Mouse (Mus musculus): ENCODE measurements around the gene Nr1d2. TPM values are rescaled to one million over a fixed set of nuclear protein-coding genes. Genes with fewer than 3 reads are reported as not detected.
"Not testable (repeated sequence)": the region's sequence is repeated elsewhere in the genome, so short reads cannot be mapped to it uniquely, and the experiment has no call there.

Gene Nr1d2
- total and polyA plus RNA-seq, 2 experiments from 2014 or later, result 9.5 to 15.9 TPM

DNA sequence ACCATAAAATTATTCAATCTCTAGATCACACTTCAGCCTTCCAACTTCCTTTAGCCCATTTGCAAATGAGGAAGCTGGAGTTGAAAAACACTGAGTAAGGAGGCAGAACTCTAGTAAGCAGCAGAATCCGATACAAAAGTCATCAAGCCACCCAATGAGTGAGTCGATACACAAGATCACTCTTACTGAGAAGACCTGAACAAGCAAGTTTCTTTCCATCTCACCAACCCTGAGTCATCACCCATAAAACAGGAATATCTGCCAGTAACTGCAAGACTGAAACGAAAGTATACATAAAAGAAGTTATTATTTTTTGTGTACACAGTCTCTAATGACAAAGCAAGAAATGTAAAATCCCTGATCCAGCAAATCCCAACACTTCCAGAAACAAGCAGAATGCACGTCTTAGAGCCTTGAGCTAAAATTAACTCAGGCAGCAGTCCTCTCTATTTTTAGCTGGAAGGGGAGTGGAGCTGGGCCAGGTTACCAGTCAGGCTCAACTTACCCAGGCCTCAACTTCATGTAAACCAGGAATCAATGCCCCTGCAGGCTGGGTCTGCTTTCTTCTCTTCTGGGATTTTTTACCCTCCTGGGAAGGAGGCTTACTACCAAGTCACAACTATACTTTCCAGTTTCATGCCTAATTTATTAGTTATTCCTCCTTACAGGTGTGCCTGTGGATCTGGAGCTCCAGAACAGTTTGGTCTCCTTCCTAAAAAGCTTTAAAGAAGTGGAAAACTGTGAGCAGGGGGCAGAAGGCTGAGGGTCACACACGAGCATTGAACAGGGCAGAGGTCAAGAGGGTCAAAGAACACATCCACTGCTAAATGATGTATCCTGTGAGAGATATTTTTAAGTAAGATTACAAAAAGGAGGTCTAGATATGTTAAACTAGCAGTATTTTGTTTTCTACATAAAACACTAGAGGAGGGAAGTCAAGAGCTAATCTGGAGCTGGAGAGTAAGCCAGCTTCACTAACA lies 4.7 kb downstream of the Nr1d2 start:
- Histone ChIP-seq H3K4me1 (ENCODE audit: insufficient read depth, low read length) (no peaks in the 10 kb centered on the region), H3K27ac (no peak overlapping the region), H3K4me3 (ENCODE audit: low read length) (no peak overlapping the region), H3K36me3 (ENCODE audit: insufficient read depth, low read length) (no peaks in the 10 kb centered on the region), H3K9ac (replicated peaks; ENCODE audit: low read length) (no peak overlapping the region), H3K27me3 (ENCODE audit: insufficient read depth, low read length) (no peaks in the 10 kb centered on the region), H3K4me2 (ENCODE audit: low read depth, low read length) (no peak overlapping the region), H3K9me3 (ENCODE audit: low read length) (no peaks in the 10 kb centered on the region)
- no peak for ATAC-seq
- WGBS, result 61% methylated on average over 5 of the region's 5 CpGs
- DNase-seq (ENCODE audit: low spot score), result no peak
- TF ChIP-seq CTCF (IDR thresholded peaks at IDR 0.05; ENCODE audit: low read depth), result no peak

DNA sequence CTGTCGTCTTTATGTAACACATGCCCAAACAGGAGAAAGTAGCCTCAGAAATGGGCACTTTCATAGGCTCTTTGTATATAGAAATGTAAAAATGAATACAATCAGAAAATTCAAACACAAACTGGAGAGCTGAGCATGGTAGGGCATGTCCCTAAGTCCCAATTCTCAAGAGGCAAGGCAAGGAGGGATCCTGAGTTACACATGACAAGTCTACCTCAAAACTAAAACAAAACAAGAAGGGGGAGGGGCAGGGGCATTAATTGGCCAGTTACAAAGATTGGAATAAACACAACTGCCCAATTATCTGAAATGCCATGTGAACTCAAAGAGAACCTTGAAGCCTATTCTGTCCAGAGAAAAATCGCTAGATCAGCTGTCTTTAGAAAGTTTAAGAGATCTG lies 5.9 kb downstream of the Nr1d2 start:
- Histone ChIP-seq H3K4me1 (ENCODE audit: insufficient read depth, low read length) (no peaks in the 10 kb centered on the region), H3K9me3 (ENCODE audit: low read length) (no peaks in the 10 kb centered on the region), H3K36me3 (ENCODE audit: insufficient read depth, low read length) (no peaks in the 10 kb centered on the region), H3K4me3 (ENCODE audit: low read length) (no peak overlapping the region), H3K27me3 (ENCODE audit: insufficient read depth, low read length) (no peaks in the 10 kb centered on the region), H3K9ac (replicated peaks; ENCODE audit: low read length) (no peak overlapping the region), H3K4me2 (ENCODE audit: low read depth, low read length) (no peak overlapping the region), H3K27ac (no peak overlapping the region)
- 94% methylated on average over 2 of the region's 2 CpGs for WGBS
- DNase-seq (ENCODE audit: low spot score) (no peak), ATAC-seq (no peak)
- TF ChIP-seq CTCF (IDR thresholded peaks at IDR 0.05; ENCODE audit: low read depth), result no peak

DNA sequence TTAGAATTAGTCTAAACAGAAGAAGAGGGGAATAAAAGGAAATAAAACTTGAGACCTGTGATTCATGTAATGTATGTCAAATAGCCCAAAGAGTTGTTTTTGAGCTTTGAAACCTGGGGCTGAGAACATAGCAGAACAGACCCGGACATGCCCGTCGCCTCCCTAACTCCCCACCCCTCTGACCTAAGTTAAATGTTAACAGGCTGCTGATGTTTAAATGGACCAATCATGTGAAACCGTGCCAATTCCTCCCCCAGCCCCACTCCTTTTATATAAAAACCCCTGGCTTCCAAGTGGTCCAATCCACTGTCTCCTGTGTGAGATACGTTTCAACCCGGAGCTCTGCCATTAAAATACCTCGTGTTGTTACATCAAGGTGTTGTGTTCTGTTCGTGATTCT lies 7.1 kb downstream of the Nr1d2 start:
- WGBS, result 97% methylated on average over 8 of the region's 8 CpGs
- H3K27ac ChIP-seq; DNase-seq (ENCODE audit: low spot score); H3K4me2 ChIP-seq (ENCODE audit: low read depth, low read length); H3K36me3 ChIP-seq (ENCODE audit: insufficient read depth, low read length); ATAC-seq; H3K9me3 ChIP-seq (ENCODE audit: low read length); H3K4me1 ChIP-seq (ENCODE audit: insufficient read depth, low read length); H3K9ac ChIP-seq (replicated peaks; ENCODE audit: low read length); H3K27me3 ChIP-seq (ENCODE audit: insufficient read depth, low read length); H3K4me3 ChIP-seq (ENCODE audit: low read length): not testable (repeated sequence)

DNA sequence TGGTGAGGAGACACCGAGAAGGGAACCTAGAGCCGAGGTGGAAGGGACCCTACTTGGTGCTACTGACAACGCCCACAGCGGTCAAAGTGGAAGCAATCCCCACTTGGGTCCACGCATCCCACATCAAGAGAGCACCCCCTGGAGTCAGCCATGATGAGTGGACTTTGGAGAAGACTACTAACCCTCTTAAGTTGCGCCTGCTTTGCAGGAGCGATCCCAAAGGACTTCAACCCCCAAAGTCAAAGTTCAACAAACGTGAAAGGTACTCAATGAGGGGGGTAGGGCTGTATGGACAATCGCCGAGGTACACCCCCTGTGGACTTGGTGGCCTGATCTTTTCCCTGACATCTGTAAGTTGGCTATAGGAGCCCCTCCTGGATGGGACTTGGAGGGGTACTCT lies 9.2 kb downstream of the Nr1d2 start:
- H3K9ac ChIP-seq (replicated peaks; ENCODE audit: low read length); H3K4me1 ChIP-seq (ENCODE audit: insufficient read depth, low read length); H3K9me3 ChIP-seq (ENCODE audit: low read length); H3K27me3 ChIP-seq (ENCODE audit: insufficient read depth, low read length); ATAC-seq; H3K27ac ChIP-seq; H3K36me3 ChIP-seq (ENCODE audit: insufficient read depth, low read length); H3K4me2 ChIP-seq (ENCODE audit: low read depth, low read length); H3K4me3 ChIP-seq (ENCODE audit: low read length); DNase-seq (ENCODE audit: low spot score): not testable (repeated sequence)
- WGBS, result 92% methylated on average over 10 of the region's 10 CpGs

DNA sequence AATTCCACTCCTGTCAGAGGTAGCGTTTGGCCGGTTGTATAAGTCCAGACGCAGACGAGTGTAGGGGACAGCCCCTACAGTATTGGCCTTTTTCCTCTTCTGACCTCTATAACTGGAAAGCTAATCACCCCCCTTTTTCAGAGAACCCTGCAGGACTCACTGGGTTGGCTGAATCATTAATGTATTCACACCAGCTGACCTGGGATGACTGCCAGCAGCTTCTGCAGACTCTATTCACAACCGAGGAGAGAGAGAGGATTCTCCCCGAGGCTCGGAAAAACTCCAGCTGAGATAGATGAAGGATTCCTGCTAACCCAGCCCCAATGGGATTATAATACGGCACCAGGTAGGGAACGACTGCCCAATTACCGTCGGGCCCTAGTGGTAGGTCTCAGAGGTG lies 12.7 kb downstream of the Nr1d2 start:
- DNase-seq (ENCODE audit: low spot score), result peak; percentile 15
- WGBS, result 28% methylated on average over 11 of the region's 11 CpGs
- TF ChIP-seq CTCF (IDR thresholded peaks at IDR 0.05; ENCODE audit: low read depth), result peak; percentile 15; the same call in 1 of the 2 replicates
- not testable (repeated sequence) for ATAC-seq; H3K4me3 ChIP-seq (ENCODE audit: low read length); H3K4me2 ChIP-seq (ENCODE audit: low read depth, low read length); H3K9me3 ChIP-seq (ENCODE audit: low read length); H3K4me1 ChIP-seq (ENCODE audit: insufficient read depth, low read length); H3K27ac ChIP-seq; H3K27me3 ChIP-seq (ENCODE audit: insufficient read depth, low read length); H3K36me3 ChIP-seq (ENCODE audit: insufficient read depth, low read length); H3K9ac ChIP-seq (replicated peaks; ENCODE audit: low read length)

DNA sequence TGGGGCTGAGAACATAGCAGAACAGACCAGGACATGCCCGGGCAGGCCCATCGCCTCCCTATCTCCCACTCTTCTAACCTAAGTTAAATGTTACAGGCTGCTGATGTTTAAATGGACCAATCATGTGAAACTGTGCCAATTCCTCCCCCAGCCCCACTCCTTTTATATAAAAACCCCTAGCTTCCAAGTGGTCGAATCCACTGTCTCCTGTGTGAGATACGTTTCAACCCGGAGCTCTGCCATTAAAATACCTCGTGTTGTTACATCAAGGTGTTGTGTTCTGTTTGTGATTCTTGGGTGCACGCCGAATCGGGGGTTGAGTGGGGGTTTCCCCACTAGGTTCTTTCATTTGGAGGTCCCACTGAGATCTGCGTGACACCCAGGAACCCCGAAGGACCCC lies 13.5 kb downstream of the Nr1d2 start:
- not testable (repeated sequence) for H3K4me2 ChIP-seq (ENCODE audit: low read depth, low read length); ATAC-seq; H3K9ac ChIP-seq (replicated peaks; ENCODE audit: low read length); H3K4me3 ChIP-seq (ENCODE audit: low read length); H3K36me3 ChIP-seq (ENCODE audit: insufficient read depth, low read length); H3K27me3 ChIP-seq (ENCODE audit: insufficient read depth, low read length); H3K9me3 ChIP-seq (ENCODE audit: low read length); DNase-seq (ENCODE audit: low spot score); H3K27ac ChIP-seq; H3K4me1 ChIP-seq (ENCODE audit: insufficient read depth, low read length)
- 92% methylated on average over 11 of the region's 11 CpGs for WGBS

DNA sequence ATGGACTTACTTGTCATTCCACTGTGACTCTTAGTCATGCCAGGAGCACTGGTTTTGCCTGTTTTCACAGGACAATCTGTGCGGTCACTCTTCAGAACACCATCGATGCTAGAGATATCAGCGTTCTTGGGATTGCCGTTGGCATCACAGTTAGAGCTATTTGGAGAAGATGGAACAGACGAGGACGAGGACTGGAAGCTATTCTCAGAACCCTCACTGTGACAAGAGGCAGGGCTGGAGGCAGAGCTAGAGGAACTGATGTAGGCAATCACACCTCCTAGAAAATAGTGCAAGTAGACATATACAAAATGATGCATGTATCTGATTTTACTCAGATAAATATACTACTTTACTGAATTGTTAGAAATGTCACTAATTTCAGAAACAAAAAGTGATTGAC lies 16.9 kb downstream of the Nr1d2 start:
- H3K27ac ChIP-seq, result no peak overlapping the region
- ATAC-seq (no peak), DNase-seq (ENCODE audit: low spot score) (no peak)
- no peak overlapping the region for H3K9ac ChIP-seq (replicated peaks; ENCODE audit: low read length)
- no peaks in the 10 kb centered on the region for H3K27me3 ChIP-seq (ENCODE audit: insufficient read depth, low read length)
- H3K36me3 ChIP-seq (ENCODE audit: insufficient read depth, low read length), result no peaks in the 10 kb centered on the region
- no peaks in the 10 kb centered on the region for H3K4me1 ChIP-seq (ENCODE audit: insufficient read depth, low read length)
- H3K4me2 ChIP-seq (ENCODE audit: low read depth, low read length), result no peak overlapping the region
- no peak for TF ChIP-seq CTCF (IDR thresholded peaks at IDR 0.05; ENCODE audit: low read depth)
- WGBS, result 94% methylated on average over 6 of the region's 6 CpGs
- H3K4me3 ChIP-seq (ENCODE audit: low read length), result no peak overlapping the region
- H3K9me3 ChIP-seq (ENCODE audit: low read length), result no peaks in the 10 kb centered on the region

All from hindbrain, postnatal 0 days (tissue).